Mouse (Mus musculus): Measurements from ENCODE around the gene Rsrc1. TPM values are rescaled to one million over a fixed set of nuclear protein-coding genes. Genes with fewer than 3 reads are reported as not detected.
A peak's percentile ranks its signal among the peaks of the same experiment; 100 is the strongest.

The Rsrc1 gene
- 22.3 and 22.4 TPM in 2 replicates for polyA plus RNA-seq (2015; fragmentation: Nextera tagmentation; extraction: Ambion mirVana)

GRCm38 (mm10) chr3:66981101-66981661 lies at the start of gene Rsrc1:
Rsrc1 (plus strand) TSS chr3:66981390.
- no peak for ATAC-seq (ENCODE audit: extremely low read depth, insufficient number of reproducible peaks, low FRiP score, low TSS enrichment)
- peak within 1 kb of the TSS; percentile 93 for H3K4me2 ChIP-seq
- H3K27me3 ChIP-seq (replicated peaks) = peaks cover 77% of the 10 kb centered on the region
- peaks cover 33% of the 10 kb centered on the region for H3K4me1 ChIP-seq
- peak within 1 kb of the TSS; percentile 64 for H3K4me3 ChIP-seq
- no peaks in the 10 kb centered on the region for H3K9me3 ChIP-seq
- H3K9ac ChIP-seq = peak within 1 kb of the TSS; percentile 75
- peak within 1 kb of the TSS; percentile 68 for H3K27ac ChIP-seq (replicated peaks)
- H3K36me3 ChIP-seq = no peaks in the 10 kb centered on the region
- WGBS = under 1% methylated on average over 42 of the region's 62 CpGs

DNA sequence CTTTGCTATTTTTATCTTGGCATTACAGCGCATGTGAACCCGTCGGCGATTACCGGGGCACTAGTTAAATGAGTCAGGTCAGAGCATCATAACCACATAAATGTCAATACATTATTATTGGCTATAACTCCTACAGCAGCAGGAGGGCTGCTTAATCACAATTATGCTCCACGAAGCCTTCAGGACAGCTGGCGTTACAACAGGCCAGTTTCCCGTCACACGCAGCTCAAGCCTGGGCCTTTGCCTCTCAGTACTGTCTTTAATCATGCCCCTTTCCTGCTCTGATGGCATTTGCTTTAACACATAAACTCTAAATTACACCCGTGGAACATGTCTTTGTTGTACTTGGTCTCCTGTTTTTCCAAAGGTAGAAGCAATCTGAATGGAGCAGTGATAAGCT lies 41.5 kb upstream of the Rsrc1 start:
- H3K27me3 ChIP-seq (replicated peaks) = no peaks in the 10 kb centered on the region
- WGBS = 71% methylated on average over 10 of the region's 10 CpGs

DNA sequence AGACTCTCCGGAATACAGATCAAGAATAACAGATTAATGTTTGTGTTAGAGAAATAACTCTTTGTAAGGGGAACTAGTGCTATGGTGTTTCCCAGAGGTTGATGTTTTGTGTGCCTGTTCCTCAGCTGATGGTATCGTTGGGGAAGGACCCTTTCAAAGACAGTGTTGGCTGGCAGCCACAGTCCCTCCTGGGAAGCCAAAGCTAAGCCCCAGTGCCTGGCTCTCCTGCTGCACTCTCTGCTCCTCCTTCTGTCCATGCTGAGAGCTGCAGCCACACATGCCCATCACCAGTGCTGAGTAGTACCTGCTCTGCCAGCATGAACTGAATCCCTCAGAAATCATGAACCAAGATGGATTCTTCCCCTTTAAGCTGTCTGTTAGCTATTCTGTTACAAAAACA lies 26.1 kb upstream of the Rsrc1 start:
- Histone ChIP-seq H3K36me3 (no peaks in the 10 kb centered on the region), H3K4me2 (no peak overlapping the region), H3K27me3 (replicated peaks) (no peaks in the 10 kb centered on the region), H3K4me1 (0 out of 2 replicates have a peak, but pooled peaks cover 4% of the 10 kb centered on the region), H3K27ac (replicated peaks) (no peak overlapping the region), H3K9ac (no peak overlapping the region), H3K4me3 (no peak overlapping the region), H3K9me3 (no peaks in the 10 kb centered on the region)
- WGBS = 55% methylated on average over 2 of the region's 2 CpGs
- ATAC-seq (ENCODE audit: extremely low read depth, insufficient number of reproducible peaks, low FRiP score, low TSS enrichment) = no peak

More for the DNA sequence above, 41.5 kb upstream of the Rsrc1 start:
- no peaks in the 10 kb centered on the region for H3K9me3 ChIP-seq
- ATAC-seq (ENCODE audit: extremely low read depth, insufficient number of reproducible peaks, low FRiP score, low TSS enrichment) = no peak
- no peak overlapping the region for H3K4me3 ChIP-seq
- no peak overlapping the region for H3K27ac ChIP-seq (replicated peaks)
- no peak overlapping the region for H3K4me2 ChIP-seq
- no peaks in the 10 kb centered on the region for H3K4me1 ChIP-seq
- no peaks in the 10 kb centered on the region for H3K36me3 ChIP-seq
- no peak overlapping the region for H3K9ac ChIP-seq

DNA sequence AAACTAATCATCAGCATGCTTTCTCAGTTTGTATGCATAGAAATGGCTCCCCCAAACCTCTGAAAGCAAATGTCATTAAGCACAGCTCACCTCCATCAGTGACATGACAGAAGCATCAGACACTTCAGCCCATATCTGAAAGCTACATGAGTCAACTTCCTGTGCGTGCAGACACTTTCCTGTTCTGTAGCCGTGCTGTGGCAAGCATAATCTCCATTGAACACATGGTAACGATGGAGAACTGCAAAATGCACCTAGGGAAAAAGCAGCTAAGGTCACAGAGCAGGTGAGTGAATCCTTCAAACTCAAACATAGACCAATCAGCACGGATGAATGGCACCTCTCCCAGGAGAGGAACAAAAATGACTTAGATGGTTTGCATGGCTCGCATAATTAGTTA lies 21.2 kb upstream of the Rsrc1 start:
- Histone ChIP-seq H3K9me3 (no peaks in the 10 kb centered on the region), H3K9ac (no peak overlapping the region), H3K4me1 (0 out of 2 replicates have a peak, but pooled peaks cover 4% of the 10 kb centered on the region), H3K4me2 (no peak overlapping the region), H3K36me3 (no peaks in the 10 kb centered on the region), H3K27ac (replicated peaks) (no peak overlapping the region), H3K27me3 (replicated peaks) (0 out of 2 replicates have a peak, but pooled peaks cover 6% of the 10 kb centered on the region), H3K4me3 (no peak overlapping the region)
- ATAC-seq (ENCODE audit: extremely low read depth, insufficient number of reproducible peaks, low FRiP score, low TSS enrichment) = no peak
- WGBS = 43% methylated on average over 5 of the region's 5 CpGs

GRCm38 (mm10) chr3:66964884-66965283 lies 16.3 kb upstream of the Rsrc1 start:
- no peak overlapping the region for H3K4me3 ChIP-seq
- no peak overlapping the region for H3K4me2 ChIP-seq
- H3K4me1 ChIP-seq = 0 out of 2 replicates have a peak, but pooled peaks cover 3% of the 10 kb centered on the region
- ATAC-seq (ENCODE audit: extremely low read depth, insufficient number of reproducible peaks, low FRiP score, low TSS enrichment) = no peak
- H3K9me3 ChIP-seq = no peaks in the 10 kb centered on the region
- 62% methylated on average over 3 of the region's 3 CpGs for WGBS
- H3K9ac ChIP-seq = no peak overlapping the region
- peaks cover 34% of the 10 kb centered on the region for H3K27me3 ChIP-seq (replicated peaks)
- H3K27ac ChIP-seq (replicated peaks) = no peak overlapping the region
- H3K36me3 ChIP-seq = no peaks in the 10 kb centered on the region

DNA sequence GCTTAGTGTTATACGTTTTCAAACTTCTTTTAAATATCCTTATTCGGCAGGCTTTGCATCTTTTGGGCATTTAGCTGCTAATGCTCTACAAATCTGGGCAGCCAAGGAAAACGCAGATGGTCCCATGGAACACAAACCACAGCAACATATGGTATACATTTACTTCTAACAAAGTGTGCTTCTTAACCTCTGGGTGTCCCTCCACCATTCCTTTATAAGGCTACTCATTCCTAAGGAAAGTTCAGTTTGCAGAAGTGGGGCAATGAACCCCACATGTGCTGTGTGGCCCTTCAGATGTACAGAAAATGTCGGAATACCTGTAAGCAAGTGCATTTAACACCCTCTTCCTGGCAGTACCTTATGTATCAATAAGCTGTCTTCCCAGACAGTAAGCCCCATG lies 13.7 kb upstream of the Rsrc1 start:
- Histone ChIP-seq H3K27me3 (replicated peaks) (peaks cover 52% of the 10 kb centered on the region), H3K36me3 (no peaks in the 10 kb centered on the region), H3K4me2 (no peak overlapping the region), H3K4me1 (peaks cover 11% of the 10 kb centered on the region; the same call in 1 of the 2 replicates), H3K9ac (no peak overlapping the region), H3K27ac (replicated peaks) (no peak overlapping the region), H3K4me3 (no peak overlapping the region), H3K9me3 (no peaks in the 10 kb centered on the region)
- 64% methylated on average over 4 of the region's 4 CpGs for WGBS
- no peak for ATAC-seq (ENCODE audit: extremely low read depth, insufficient number of reproducible peaks, low FRiP score, low TSS enrichment)

- no peaks in the 10 kb centered on the region for H3K36me3 ChIP-seq
- peak overlapping the region; percentile 35 for H3K4me3 ChIP-seq
- WGBS = 4% methylated on average over 10 of the region's 10 CpGs
- H3K9me3 ChIP-seq = no peaks in the 10 kb centered on the region
- peaks cover 78% of the 10 kb centered on the region for H3K27me3 ChIP-seq (replicated peaks)
- H3K27ac ChIP-seq (replicated peaks) = no peak overlapping the region
- ATAC-seq (ENCODE audit: extremely low read depth, insufficient number of reproducible peaks, low FRiP score, low TSS enrichment) = no peak; the same call in 1 of the 2 replicates
- H3K9ac ChIP-seq = no peak overlapping the region
- peak overlapping the region; percentile 50 for H3K4me2 ChIP-seq
- peaks cover 19% of the 10 kb centered on the region for H3K4me1 ChIP-seq
Measured at GRCm38 (mm10) chr3:66970261-66970660, 10.9 kb upstream of the Rsrc1 start.

GRCm38 (mm10) chr3:66970661-66971331 lies 10.4 kb upstream of the Rsrc1 start:
- Histone ChIP-seq H3K9ac (no peak overlapping the region), H3K4me2 (peak overlapping the region; percentile 50), H3K36me3 (no peaks in the 10 kb centered on the region), H3K27ac (replicated peaks) (no peak overlapping the region), H3K27me3 (replicated peaks) (peaks cover 77% of the 10 kb centered on the region), H3K4me3 (peak overlapping the region; percentile 35), H3K4me1 (peaks cover 19% of the 10 kb centered on the region), H3K9me3 (no peaks in the 10 kb centered on the region)
- 1% methylated on average over 29 of the region's 29 CpGs for WGBS
- no peak for ATAC-seq (ENCODE audit: extremely low read depth, insufficient number of reproducible peaks, low FRiP score, low TSS enrichment)

DNA sequence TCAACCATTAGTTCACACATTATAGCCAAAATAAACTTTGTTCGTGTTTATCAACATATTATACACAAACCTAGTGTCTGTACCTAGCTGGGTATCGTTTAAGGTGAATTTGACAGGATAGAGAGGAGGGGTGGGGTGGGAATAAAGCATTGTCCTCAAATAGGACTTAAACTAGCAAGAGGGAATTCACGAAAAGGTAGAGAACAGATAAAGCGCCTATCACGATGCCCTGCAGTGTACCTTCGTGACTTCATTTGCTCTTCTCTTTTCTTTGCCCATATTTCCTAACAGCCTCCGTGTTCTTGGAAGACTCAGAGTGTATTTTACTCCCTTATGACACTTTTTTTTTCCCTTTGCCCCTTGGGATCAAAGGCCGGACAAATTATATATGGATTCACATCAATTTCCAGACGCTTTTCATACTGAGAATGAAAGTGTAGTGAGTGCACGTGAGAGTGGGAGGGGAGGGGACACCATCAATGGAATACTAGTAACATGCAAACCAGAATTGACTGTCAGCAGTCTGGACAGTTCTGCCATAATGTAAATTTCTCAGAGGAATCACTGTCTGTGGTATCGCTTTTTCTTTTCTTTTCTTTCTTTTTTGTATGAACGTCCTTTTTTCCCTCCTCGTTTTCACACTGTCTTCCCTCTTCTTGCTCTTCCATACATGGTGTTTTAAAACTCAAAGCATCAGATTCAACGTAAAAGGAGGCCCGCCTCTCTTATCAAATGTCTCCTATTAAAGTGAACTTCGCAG lies 8.8 kb upstream of the Rsrc1 start:
- H3K27ac ChIP-seq (replicated peaks) = no peak overlapping the region
- ATAC-seq (ENCODE audit: extremely low read depth, insufficient number of reproducible peaks, low FRiP score, low TSS enrichment) = no peak
- no peaks in the 10 kb centered on the region for H3K36me3 ChIP-seq
- H3K9ac ChIP-seq = no peak overlapping the region
- H3K4me3 ChIP-seq = no peak overlapping the region
- H3K9me3 ChIP-seq = no peaks in the 10 kb centered on the region
- no peak overlapping the region for H3K4me2 ChIP-seq
- WGBS = 6% methylated on average over 16 of the region's 16 CpGs
- peaks cover 19% of the 10 kb centered on the region for H3K4me1 ChIP-seq
- H3K27me3 ChIP-seq (replicated peaks) = peaks cover 85% of the 10 kb centered on the region

DNA sequence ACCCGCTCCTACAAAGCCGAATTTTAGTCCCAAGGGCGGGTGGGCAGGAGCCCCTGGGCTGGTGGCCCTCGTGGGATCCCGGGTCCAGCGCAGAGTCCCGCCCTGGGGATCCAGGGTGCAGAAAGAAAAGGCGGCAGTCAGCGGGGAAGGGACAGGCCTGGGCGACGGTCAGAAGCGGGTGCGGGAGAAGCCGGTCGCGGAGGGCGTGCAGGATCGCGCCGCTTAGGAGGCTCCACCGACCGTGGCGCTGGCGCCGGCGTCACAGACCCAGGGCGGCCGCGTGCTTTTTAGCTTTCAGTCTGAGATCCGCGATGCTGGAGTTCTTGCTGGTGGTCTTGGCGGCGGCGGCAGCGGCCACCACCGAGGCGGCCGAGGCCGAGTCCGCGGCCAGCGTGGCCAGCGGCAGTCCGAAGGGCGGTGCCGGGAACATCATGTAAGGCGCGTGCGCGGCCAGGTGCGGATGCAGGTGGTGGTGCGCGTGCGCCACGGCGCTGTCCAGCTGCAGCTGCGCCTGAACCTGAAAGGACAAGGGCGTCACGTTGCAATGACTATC lies 7.7 kb upstream of the Rsrc1 start:
- Histone ChIP-seq H3K9ac (peak overlapping the region; percentile 59), H3K36me3 (no peaks in the 10 kb centered on the region), H3K27ac (replicated peaks) (no peak overlapping the region), H3K4me2 (peak overlapping the region; percentile 88), H3K27me3 (replicated peaks) (peaks cover 85% of the 10 kb centered on the region), H3K4me3 (peak overlapping the region; percentile 61), H3K4me1 (peaks cover 20% of the 10 kb centered on the region), H3K9me3 (no peaks in the 10 kb centered on the region)
- ATAC-seq (ENCODE audit: extremely low read depth, insufficient number of reproducible peaks, low FRiP score, low TSS enrichment) = peak; percentile 46; the same call in 1 of the 2 replicates
- under 1% methylated on average over 59 of the region's 59 CpGs for WGBS

GRCm38 (mm10) chr3:66974501-66974900 lies 6.7 kb upstream of the Rsrc1 start:
- no peak overlapping the region for H3K4me3 ChIP-seq
- peaks cover 91% of the 10 kb centered on the region for H3K27me3 ChIP-seq (replicated peaks)
- peaks cover 27% of the 10 kb centered on the region for H3K4me1 ChIP-seq
- WGBS = 19% methylated on average over 3 of the region's 3 CpGs
- no peaks in the 10 kb centered on the region for H3K9me3 ChIP-seq
- H3K36me3 ChIP-seq = no peaks in the 10 kb centered on the region
- no peak overlapping the region for H3K4me2 ChIP-seq
- no peak overlapping the region for H3K27ac ChIP-seq (replicated peaks)
- no peak overlapping the region for H3K9ac ChIP-seq
- no peak for ATAC-seq (ENCODE audit: extremely low read depth, insufficient number of reproducible peaks, low FRiP score, low TSS enrichment)

Data from heart, embryonic 13.5 days (tissue).